Mouse (Mus musculus) lung, adult 18-20 months (tissue): ENCODE data around the gene Stac.

Source experiments
- DNase-seq, 2 experiments: peaks; one replicate each; pipeline ENCODE4 v3.0.0; 2022; ENCODE audit warnings: mixed read lengths in 2 of 2

Stac gene

DNA sequence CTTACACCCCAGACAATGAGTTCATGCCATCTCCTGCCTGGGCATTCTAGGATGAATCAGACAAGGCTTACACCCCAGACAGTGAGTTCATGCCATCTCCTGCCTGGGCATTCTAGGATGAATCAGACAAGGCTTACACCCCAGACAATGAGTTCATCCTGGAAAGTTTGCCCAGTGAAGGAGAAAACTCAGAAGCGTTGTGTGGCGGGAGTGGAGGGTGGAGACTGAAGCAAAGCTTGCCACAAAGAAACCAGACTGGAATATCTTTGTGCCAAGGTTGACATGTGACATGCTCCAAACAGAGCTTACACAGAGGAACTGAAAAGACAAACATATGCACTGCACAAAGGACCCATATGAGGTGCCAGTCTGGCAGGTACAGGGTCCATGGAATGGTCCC lies 102.6 kb downstream of the Stac start:
- DNase-seq: no peak

DNA sequence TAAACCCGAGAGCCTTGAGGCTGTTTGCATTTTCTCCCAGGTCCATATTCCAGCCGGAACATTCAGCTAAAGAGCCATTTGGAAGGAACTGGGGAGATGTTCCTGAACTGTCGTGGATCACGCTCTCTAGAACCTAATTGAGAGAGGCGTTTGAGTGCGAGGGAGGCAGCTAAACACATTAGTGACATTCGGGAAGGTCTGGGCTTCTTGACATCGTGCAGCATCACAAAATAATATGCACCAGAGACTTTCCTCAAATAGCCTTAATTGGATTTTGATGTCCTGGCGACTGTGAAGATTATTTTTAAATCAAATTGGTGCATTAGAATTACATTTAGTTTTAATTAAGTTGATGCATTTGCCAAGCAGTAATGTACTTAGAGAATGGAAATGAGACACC lies 111.4 kb downstream of the Stac start:
- no peak for DNase-seq

DNA sequence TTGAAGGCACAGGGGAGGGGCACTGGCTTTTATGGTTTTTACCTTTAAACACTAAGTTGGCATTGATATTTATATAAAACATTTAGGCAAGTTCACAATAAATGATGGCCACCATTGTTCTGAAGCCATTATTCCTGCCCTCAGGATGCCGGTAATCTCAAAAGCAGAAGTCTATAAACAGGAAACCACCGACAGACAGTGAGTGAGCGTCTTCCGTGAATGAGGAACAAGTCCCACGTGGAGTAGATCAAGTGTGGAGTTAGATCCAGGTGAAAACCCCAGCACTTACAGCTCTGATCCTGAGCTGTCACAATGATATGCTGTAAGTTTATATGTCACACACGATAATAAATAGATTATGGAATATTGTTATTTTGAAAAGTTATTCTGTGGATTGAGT lies 112.7 kb downstream of the Stac start:
- no peak for DNase-seq

- no peak for DNase-seq
Measured at GRCm38 (mm10) chr9:111575889-111576288, 114.3 kb downstream of the Stac start.

DNA sequence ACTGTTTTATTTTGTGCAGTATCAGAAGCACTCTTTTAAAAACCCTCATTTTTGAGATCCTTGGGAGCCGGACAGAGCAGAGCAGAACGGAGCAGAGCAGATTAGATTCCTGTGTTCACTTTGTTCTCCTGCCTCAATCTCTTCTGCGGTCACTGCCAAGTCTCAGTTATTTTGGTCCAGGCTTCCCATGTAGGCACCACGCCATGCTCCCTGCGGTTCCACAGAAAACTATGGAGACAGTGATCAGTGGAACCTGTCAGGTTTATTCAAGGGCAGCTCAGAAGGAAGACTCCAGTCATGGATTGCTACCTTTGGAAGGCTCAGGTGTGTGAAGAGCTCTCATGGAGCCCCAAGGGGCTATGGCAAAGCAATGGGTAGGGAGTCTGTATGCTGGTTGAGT lies 116.3 kb downstream of the Stac start:
- no peak for DNase-seq

DNA sequence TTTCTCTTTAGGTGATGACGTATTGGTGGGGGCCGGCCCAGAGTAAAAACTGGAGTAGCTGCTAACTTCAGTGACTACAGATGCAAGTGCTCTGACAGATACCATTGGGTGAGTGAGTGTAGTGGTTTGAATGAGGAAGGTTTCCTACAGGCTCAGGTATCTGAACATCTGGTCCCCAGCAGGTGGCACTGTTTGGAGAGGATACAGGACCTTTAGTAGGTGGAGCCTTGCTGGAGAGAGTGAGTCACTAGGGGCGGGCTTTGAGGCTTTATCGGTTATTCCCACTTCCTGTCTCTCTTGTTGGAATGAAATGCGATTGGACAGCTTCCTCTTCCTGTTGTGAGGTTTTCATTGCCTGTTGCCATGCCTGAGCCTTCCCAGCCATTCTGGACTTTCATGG lies 118.5 kb downstream of the Stac start:
- no peak for DNase-seq

GRCm38 (mm10) chr9:111564176-111564575 lies 126.0 kb downstream of the Stac start:
- no peak for DNase-seq

- no peak for DNase-seq
Measured at GRCm38 (mm10) chr9:111563226-111563625, 126.9 kb downstream of the Stac start.

GRCm38 (mm10) chr9:111562217-111562988 lies 127.7 kb downstream of the Stac start:
- no peak for DNase-seq

GRCm38 (mm10) chr9:111556699-111557098 lies 133.4 kb downstream of the Stac start:
- no peak for DNase-seq

DNA sequence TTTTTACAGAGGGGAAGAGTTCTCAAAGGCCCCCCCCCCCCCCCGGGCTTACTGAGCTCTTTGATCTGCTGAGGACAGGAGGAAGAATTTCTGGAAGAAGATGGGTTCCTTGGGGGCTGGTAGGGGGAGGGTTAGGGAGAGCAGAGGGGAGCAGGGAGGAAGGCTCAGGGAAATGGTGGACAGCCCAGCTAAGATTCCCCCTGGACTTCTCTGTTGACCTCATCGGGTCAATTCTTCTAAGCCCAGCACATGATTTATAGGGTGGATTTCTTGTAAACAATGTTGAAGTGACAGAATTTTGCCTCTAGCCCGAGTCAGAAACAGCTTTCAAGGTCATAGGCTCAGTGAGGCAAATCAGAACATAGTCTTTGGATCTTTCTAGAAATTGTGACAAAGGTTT lies 137.3 kb downstream of the Stac start:
- no peak for DNase-seq

DNA sequence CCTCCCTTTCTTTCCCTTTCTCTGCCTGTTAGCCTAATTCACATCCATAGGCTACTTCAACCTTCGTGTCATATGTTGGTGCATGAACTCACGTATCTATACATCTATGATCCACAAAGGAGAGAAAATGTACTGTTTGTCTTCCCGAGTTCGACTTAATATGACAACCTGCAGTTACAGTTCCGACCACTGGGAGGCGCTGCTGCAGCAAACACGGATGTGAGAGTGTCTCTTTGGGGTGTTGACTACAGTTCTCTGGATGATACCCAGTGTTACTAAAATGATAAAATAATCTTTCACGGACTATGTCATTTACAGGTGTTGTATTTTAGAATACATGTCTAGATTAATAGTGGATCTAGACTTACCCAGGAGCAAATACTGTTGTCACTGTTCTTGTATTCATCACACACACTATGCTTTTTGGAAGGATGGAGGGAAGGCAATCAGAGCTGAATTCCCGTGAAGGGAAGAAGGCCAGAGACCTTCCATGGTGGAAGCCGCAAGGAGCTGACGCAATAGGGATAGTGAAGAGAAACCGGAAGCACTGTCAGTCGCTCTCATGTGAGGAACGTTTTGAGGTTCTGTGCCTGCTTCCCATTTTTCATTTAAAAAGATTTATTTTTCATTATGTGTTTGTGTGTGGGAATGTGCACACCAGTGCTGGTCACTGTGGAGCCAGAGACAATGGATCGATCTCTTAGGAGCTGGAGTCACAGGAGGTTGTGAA lies 138.5 kb downstream of the Stac start:
- DNase-seq: no peak

DNA sequence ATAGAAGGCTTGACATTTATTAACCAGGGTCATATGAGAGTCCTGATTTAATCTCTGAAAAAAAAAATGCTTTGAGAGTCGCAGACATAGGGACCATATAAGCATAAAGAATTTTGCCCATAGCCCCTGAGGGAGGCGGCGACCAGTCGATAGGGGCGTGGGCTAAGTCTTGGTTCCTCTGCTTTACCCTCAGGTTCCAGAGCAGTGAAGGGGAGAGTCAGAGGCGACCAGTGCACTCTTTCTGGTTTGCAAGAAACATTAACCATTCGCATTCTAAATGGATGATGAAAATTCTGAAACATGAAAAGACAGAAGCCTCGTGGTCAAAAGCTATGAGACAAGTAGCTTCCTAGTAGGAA lies 139.2 kb downstream of the Stac start:
- DNase-seq: no peak

- DNase-seq: no peak
Measured at GRCm38 (mm10) chr9:111550281-111550962, 139.7 kb downstream of the Stac start.

GRCm38 (mm10) chr9:111542663-111543062 lies 147.5 kb downstream of the Stac start:
- DNase-seq: no peak

DNA sequence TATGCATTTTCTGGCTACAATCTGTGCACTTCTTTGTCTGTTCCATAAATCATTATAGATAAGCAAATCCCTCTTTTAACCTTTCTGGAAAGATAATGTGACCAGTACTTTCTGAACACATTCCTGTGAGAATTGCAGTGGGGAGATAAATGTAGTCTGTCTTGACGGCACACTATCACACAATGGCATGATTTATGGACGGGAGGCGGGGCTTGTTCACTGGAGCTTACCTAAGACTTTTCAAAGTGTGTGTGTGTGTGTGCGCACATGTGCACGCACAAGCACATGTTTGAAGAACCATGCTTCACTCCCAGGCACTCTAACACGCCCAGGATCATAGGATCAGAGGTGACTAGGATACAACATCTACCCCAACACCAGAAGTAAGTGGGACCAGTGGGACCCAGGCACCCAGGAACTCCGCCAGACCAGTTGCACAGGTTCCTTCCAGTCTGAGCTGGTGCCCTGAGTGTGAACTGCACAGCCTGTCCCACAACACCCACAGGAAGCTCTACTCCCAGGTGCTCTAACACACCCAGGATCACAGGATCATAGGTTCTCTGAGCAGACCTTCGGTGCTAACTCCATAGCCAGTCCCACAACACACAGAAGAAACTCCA lies 154.6 kb downstream of the Stac start:
- no peak for DNase-seq

DNA sequence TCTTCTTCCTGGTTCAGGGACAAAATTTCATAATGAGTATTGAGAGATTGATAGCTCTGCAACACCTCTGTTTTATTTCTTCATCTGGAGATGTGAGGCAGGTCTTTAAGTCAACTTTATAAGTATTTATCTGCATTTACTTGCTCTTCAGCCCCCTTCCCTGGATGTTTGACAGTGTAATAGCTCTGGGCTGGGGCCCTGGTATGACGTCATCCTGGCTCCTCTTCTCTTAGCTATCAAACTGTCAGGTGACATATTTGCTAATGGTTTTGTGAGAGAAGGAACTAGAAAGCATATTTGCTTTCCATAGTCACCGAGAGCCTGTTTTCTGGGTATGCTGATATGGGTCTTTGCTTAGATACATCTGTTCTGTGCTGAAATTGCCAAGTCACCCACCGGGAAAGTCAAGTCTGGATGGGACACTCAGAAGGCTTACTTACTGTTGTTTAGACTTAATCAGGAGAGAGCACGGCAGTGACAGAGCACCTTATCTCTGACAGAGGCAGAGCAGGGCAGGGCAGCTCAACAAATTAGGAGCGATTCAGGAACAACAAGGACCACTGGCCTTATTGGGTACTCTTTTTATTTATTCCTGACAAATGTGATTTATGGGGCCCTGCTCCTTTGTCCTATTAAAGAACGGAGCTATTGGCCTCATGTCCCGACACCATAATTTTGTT lies 155.3 kb downstream of the Stac start:
- DNase-seq: no peak

DNA sequence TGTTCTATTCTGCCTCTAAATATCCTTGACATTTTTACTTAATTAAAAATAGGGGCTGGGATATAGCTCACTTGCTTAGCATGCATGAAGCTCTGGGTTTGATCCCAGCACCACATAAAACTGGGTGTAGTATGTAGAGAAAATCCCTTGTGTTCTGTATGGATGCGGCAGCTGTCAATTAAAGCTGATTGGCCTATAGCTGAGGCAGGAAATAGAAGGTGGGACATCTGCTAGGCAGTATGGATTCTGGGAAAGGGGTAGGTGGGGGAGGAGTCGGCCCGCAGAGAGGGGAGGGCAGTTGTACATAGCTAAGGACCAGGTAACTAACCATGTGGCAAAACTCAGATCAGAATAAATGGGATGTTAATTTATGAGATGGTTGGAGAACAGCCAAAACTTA lies 166.3 kb downstream of the Stac start:
- DNase-seq: no peak

- no peak for DNase-seq
Measured at GRCm38 (mm10) chr9:111523111-111523510, 167.0 kb downstream of the Stac start.

DNA sequence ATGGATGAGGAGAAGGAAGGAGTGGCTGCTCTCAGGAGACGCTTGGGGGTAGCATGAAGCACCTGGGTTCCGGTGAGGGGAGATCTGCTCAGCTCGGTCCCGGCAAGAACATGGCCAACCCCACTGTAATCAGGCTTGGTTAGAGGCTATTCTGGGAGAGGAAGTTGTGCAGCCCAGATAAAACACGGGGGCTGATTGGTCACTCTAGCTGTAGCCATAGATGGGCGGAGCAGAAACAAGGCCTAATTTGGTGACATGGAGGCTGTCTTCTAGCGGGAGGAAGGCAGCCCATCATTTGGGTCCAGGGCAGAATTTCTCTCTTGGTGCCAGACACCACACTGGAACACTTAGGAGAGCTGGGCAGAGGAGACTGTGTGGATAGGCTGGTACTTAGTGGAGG lies 167.9 kb downstream of the Stac start:
- no peak for DNase-seq

DNA sequence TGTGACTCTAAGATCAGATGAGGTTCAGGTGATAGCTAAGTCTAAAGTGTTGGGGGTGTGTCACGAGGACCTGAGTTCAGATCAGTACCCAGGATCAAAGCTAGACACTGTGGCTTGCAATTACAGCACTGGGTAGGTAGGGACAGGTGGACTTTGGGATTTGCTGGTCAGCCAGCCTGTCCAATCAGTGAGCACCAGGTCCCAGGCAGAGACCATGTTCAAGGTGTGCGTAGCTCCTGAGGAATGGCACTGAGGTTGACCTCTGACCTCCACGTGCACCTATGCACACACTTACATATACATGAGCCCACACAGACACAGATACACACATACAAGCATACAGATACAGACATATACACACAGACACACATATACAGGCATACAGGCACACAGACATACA lies 174.6 kb downstream of the Stac start:
- no peak for DNase-seq

- DNase-seq: no peak
Measured at GRCm38 (mm10) chr9:111514586-111515473, 175.3 kb downstream of the Stac start.
